Mouse (Mus musculus) G1E (cell line): ENCODE results near the gene Gm44790.

Source experiments
- CTCF ChIP-seq: IDR thresholded peaks from 2 replicates; pipeline ENCODE4 v1.5.1; 2012; ENCODE audit warnings: low read depth, low read length, inconsistent platforms, mixed read lengths
- GATA1 ChIP-seq: IDR thresholded peaks from 2 replicates; pipeline ENCODE4 v1.6.1; 2012; ENCODE audit warnings: borderline replicate concordance, low read length, inconsistent platforms, mixed read lengths

- TF ChIP-seq CTCF (no peak), GATA1 (no peak)
Observed at GRCm38 (mm10) chr6:86395021-86395420, 31.4 kb upstream of the Gm44790 start.
